Mouse (Mus musculus) liver, embryonic 15.5 days (tissue): ENCODE results near the gene Agap1. TPM values are rescaled to one million over a fixed set of nuclear protein-coding genes. Genes with fewer than 3 reads are reported as not detected.

Experiments
- ATAC-seq: fragments of 200-750 bp; cut with Nextera tagmentation; 2 replicates; pipeline ENCODE4 v1.8.0; 2017; ENCODE audit warnings: moderate number of reproducible peaks, mild to moderate bottlenecking, moderate library complexity; ENCODE audit not compliant: insufficient read depth
- H3K27ac ChIP-seq: fragments of 300-500 bp; sonication (generic); replicated peaks from 2 replicates; pipeline ENCODE4 v1.5.1; 2015; ENCODE audit warnings: mild to moderate bottlenecking, inconsistent platforms
- H3K27me3 ChIP-seq: fragments of 300-500 bp; sonication (generic); 2 replicates; pipeline ENCODE4 v1.6.1; 2015; ENCODE audit warnings: mild to moderate bottlenecking, inconsistent platforms
- H3K36me3 ChIP-seq: fragments of 300-500 bp; sonication (generic); replicated peaks from 2 replicates; pipeline ENCODE4 v1.6.1; 2015; ENCODE audit warnings: moderate library complexity, mild to moderate bottlenecking, inconsistent platforms
- H3K4me1 ChIP-seq: fragments of 300-500 bp; sonication (generic); replicated peaks from 2 replicates; pipeline ENCODE4 v1.6.1; 2015; ENCODE audit warnings: inconsistent platforms
- H3K4me2 ChIP-seq: fragments of 300-500 bp; sonication (generic); 2 replicates; pipeline ENCODE4 v1.6.1; 2015; ENCODE audit warnings: moderate library complexity, mild to moderate bottlenecking, inconsistent platforms
- H3K4me3 ChIP-seq: fragments of 300-500 bp; sonication (generic); replicated peaks from 2 replicates; pipeline ENCODE4 v1.5.1; 2015; ENCODE audit warnings: mild to moderate bottlenecking, inconsistent platforms
- H3K9ac ChIP-seq: fragments of 300-500 bp; sonication (generic); 2 replicates; pipeline ENCODE4 v1.6.1; 2015; ENCODE audit warnings: moderate library complexity, mild to moderate bottlenecking, inconsistent platforms
- H3K9me3 ChIP-seq: fragments of 300-500 bp; sonication (generic); replicated peaks from 2 replicates; pipeline ENCODE4 v1.6.1; 2016; ENCODE audit warnings: inconsistent platforms
- whole genome bisulfite sequencing: fragments of 180-500 bp; shearing (Covaris S2); methylation state at CpG from one replicate; pipeline ENCODE4 v1.1.7; 2015; ENCODE audit warnings: mixed read lengths; ENCODE audit not compliant: insufficient replicate concordance; 5-methylcytosine and 5-hydroxymethylcytosine counted together
- polyA plus RNA-seq: library from polyadenylated mRNA; unstranded; fragments of >200 nt; fragmentation: Nextera tagmentation; extraction: Ambion mirVana; gene quantifications from 2 replicates; pipeline ENCODE4 v1.2.1, GENCODE M21; 2015

Agap1 gene
- polyA plus RNA-seq, 1 experiment from 2014 or later: 1.3 TPM

DNA sequence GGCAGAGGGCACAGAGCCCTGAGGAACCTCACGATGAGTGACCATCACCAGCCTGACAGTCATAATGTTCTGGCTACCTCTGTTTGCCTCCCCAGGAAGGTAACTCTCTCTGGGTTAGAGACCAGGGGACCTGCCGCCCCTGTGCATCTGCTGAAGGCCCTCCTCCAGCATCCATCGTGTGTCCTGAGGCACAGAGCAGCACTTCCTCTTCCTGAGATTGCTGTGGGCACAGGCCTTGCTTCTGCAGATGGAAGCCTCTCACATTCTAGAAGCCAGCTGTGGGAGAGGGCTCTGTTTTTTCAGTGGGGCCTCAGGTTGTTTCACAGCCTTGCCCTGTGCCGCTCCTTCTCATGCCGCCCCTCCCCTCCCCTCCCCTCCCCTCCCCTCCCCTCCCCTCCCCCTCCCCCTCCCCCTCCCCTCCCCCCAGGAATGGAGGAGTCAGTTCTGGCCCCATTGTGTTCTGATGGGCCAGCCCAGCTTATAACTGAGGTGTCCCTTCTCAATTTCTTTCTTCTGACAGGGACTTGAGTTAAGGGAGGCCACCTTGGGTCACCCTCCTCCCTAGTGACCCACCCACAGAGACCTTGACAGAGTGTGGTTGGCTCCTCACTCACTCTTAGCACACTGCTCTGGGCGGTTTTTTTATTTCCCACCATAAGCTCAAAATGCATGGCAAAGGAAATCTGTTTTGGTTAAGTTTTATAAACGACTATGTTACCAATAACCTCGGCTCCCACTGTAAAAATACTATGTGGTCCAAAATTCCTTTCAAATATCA lies 166.6 kb downstream of the Agap1 start:
- H3K9me3 ChIP-seq: no peaks in the 10 kb centered on the region
- H3K27ac ChIP-seq: no peak overlapping the region
- 39% methylated on average over 8 of the region's 8 CpGs for WGBS
- H3K4me3 ChIP-seq: no peak overlapping the region
- no peaks in the 10 kb centered on the region for H3K36me3 ChIP-seq
- H3K27me3 ChIP-seq: no peaks in the 10 kb centered on the region
- H3K9ac ChIP-seq: no peak overlapping the region
- H3K4me1 ChIP-seq: no peaks in the 10 kb centered on the region
- no peak for ATAC-seq
- H3K4me2 ChIP-seq: no peak overlapping the region

- no peak for ATAC-seq
- no peak overlapping the region for H3K9ac ChIP-seq
- no peak overlapping the region for H3K4me2 ChIP-seq
- no peaks in the 10 kb centered on the region for H3K4me1 ChIP-seq
- no peaks in the 10 kb centered on the region for H3K36me3 ChIP-seq
- H3K27ac ChIP-seq: no peak overlapping the region
- H3K9me3 ChIP-seq: no peaks in the 10 kb centered on the region
- H3K4me3 ChIP-seq: no peak overlapping the region
- H3K27me3 ChIP-seq: no peaks in the 10 kb centered on the region
- WGBS: 64% methylated on average over 8 of the region's 8 CpGs
Measured at GRCm38 (mm10) chr1:89621952-89622351, 167.3 kb downstream of the Agap1 start.

DNA sequence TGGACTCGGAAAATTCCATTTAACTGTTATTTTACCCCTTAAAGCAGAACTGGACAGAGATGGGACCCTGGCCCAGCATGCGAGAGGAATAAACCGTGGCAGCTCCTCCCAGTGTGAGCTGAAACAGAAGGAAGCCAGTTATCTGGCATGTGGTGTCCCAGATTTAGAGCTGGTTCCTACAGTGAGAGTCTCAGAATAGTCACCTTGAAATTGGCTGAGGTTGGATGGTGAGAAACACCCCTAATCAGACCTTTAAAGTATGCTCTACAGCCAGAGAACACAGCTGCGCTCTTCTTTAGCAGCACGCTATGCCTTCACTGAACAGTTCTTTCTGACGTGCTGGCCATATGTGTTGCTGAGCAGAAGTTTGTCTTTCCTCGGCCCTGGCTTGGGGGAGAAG lies 168.2 kb downstream of the Agap1 start:
- H3K27ac ChIP-seq: no peak overlapping the region
- no peaks in the 10 kb centered on the region for H3K9me3 ChIP-seq
- no peaks in the 10 kb centered on the region for H3K27me3 ChIP-seq
- no peaks in the 10 kb centered on the region for H3K4me1 ChIP-seq
- no peak for ATAC-seq
- no peaks in the 10 kb centered on the region for H3K36me3 ChIP-seq
- WGBS: 70% methylated on average over 7 of the region's 7 CpGs
- H3K9ac ChIP-seq: no peak overlapping the region
- H3K4me3 ChIP-seq: no peak overlapping the region
- no peak overlapping the region for H3K4me2 ChIP-seq

GRCm38 (mm10) chr1:89625312-89625711 lies 170.7 kb downstream of the Agap1 start:
- H3K4me2 ChIP-seq: no peak overlapping the region
- no peaks in the 10 kb centered on the region for H3K27me3 ChIP-seq
- 51% methylated on average over 4 of the region's 4 CpGs for WGBS
- H3K9ac ChIP-seq: no peak overlapping the region
- ATAC-seq: no peak
- H3K9me3 ChIP-seq: no peaks in the 10 kb centered on the region
- H3K4me3 ChIP-seq: no peak overlapping the region
- H3K4me1 ChIP-seq: no peaks in the 10 kb centered on the region
- no peak overlapping the region for H3K27ac ChIP-seq
- no peaks in the 10 kb centered on the region for H3K36me3 ChIP-seq

- no peaks in the 10 kb centered on the region for H3K27me3 ChIP-seq
- H3K4me2 ChIP-seq: no peak overlapping the region
- H3K9me3 ChIP-seq: no peaks in the 10 kb centered on the region
- H3K27ac ChIP-seq: no peak overlapping the region
- H3K4me3 ChIP-seq: no peak overlapping the region
- ATAC-seq: no peak
- 78% methylated on average over 7 of the region's 7 CpGs for WGBS
- H3K9ac ChIP-seq: no peak overlapping the region
- H3K36me3 ChIP-seq: no peaks in the 10 kb centered on the region
- H3K4me1 ChIP-seq: no peaks in the 10 kb centered on the region
Measured at GRCm38 (mm10) chr1:89625967-89626366, 171.4 kb downstream of the Agap1 start.

GRCm38 (mm10) chr1:89626940-89627339 lies 172.3 kb downstream of the Agap1 start:
- ATAC-seq: no peak
- H3K27ac ChIP-seq: no peak overlapping the region
- no peak overlapping the region for H3K9ac ChIP-seq
- 73% methylated on average over 10 of the region's 10 CpGs for WGBS
- H3K4me3 ChIP-seq: no peak overlapping the region
- H3K27me3 ChIP-seq: no peaks in the 10 kb centered on the region
- H3K36me3 ChIP-seq: no peaks in the 10 kb centered on the region
- no peaks in the 10 kb centered on the region for H3K9me3 ChIP-seq
- H3K4me1 ChIP-seq: no peaks in the 10 kb centered on the region
- H3K4me2 ChIP-seq: no peak overlapping the region

- H3K4me3 ChIP-seq: no peak overlapping the region
Measured at GRCm38 (mm10) chr1:89627650-89628049, 173.0 kb downstream of the Agap1 start.

DNA sequence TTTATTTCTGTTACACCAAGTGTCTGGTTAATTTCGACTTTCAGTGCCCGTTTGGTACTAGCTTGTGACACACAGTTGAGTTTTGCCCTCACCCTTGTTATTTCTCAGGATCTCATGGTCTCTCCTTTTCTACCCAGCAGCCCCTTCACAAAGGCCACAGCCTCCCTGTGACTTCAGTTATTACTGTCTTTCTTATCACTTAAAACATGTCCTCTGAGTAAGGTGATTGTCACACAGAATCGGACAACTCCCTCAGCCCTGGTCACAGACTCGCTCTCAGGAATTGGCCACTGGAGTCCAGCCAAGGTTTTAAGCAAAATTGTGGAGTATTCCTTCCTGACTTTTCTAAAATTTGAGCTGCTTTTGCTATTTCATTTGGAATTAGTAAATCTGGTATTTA lies 176.2 kb downstream of the Agap1 start:
- no peak; the same call in 1 of the 2 replicates for ATAC-seq
- H3K9me3 ChIP-seq: no peaks in the 10 kb centered on the region
- WGBS: 37% methylated on average over 4 of the region's 4 CpGs
- H3K27me3 ChIP-seq: no peaks in the 10 kb centered on the region
- no peak overlapping the region for H3K27ac ChIP-seq
- H3K9ac ChIP-seq: no peak overlapping the region
- no peaks in the 10 kb centered on the region for H3K4me1 ChIP-seq
- no peaks in the 10 kb centered on the region for H3K36me3 ChIP-seq
- H3K4me3 ChIP-seq: no peak overlapping the region
- H3K4me2 ChIP-seq: no peak overlapping the region

More at GRCm38 (mm10) chr1:89627650-89628049, 173.0 kb downstream of the Agap1 start:
- WGBS: 52% methylated on average over 3 of the region's 3 CpGs
- H3K9ac ChIP-seq: no peak overlapping the region
- no peak overlapping the region for H3K4me2 ChIP-seq
- H3K36me3 ChIP-seq: no peaks in the 10 kb centered on the region
- no peak for ATAC-seq
- H3K27me3 ChIP-seq: no peaks in the 10 kb centered on the region
- H3K4me1 ChIP-seq: no peaks in the 10 kb centered on the region
- no peak overlapping the region for H3K27ac ChIP-seq
- H3K9me3 ChIP-seq: no peaks in the 10 kb centered on the region

- Histone ChIP-seq H3K4me3 (no peak overlapping the region), H3K4me1 (no peaks in the 10 kb centered on the region), H3K27ac (no peak overlapping the region), H3K27me3 (no peaks in the 10 kb centered on the region), H3K9me3 (no peaks in the 10 kb centered on the region), H3K4me2 (no peak overlapping the region), H3K9ac (no peak overlapping the region), H3K36me3 (no peaks in the 10 kb centered on the region)
- 16% methylated on average over 1 of the region's 1 CpGs for whole genome bisulfite sequencing
- no peak for ATAC-seq
Measured at GRCm38 (mm10) chr1:89631747-89632146, 177.1 kb downstream of the Agap1 start.

GRCm38 (mm10) chr1:89634055-89634454 lies 179.4 kb downstream of the Agap1 start:
- no peak overlapping the region for H3K4me2 ChIP-seq
- H3K27ac ChIP-seq: no peak overlapping the region
- no peak overlapping the region for H3K4me3 ChIP-seq
- no peaks in the 10 kb centered on the region for H3K4me1 ChIP-seq
- no peaks in the 10 kb centered on the region for H3K9me3 ChIP-seq
- ATAC-seq: no peak
- no peaks in the 10 kb centered on the region; the same call in 1 of the 2 replicates for H3K36me3 ChIP-seq
- no peak overlapping the region for H3K9ac ChIP-seq
- H3K27me3 ChIP-seq: no peaks in the 10 kb centered on the region
- WGBS: 68% methylated on average over 14 of the region's 14 CpGs

DNA sequence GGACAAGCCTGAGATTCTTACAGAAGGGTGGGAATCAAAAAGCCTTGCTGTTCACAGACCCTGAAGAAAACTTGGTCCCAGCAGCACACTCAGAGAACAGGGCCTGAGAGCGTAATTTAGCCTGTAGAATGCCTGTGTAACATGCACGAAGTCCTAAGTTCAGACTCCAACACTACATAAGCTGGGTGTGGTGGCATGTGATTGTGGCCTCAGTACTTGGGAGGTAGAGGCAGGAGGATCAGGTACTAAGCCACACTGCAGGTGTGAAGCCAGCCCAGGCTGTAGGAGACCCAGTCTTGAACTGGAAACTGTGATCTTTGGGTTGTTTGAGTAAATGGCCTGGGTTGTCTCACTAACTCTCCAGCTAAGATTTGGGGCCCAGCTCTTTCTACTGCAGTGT lies 180.5 kb downstream of the Agap1 start:
- Histone ChIP-seq H3K36me3 (no peaks in the 10 kb centered on the region; the same call in 1 of the 2 replicates), H3K9me3 (no peaks in the 10 kb centered on the region), H3K27ac (no peak overlapping the region), H3K4me3 (no peak overlapping the region), H3K27me3 (no peaks in the 10 kb centered on the region), H3K4me2 (no peak overlapping the region), H3K9ac (no peak overlapping the region), H3K4me1 (no peaks in the 10 kb centered on the region)
- WGBS: 69% methylated on average over 2 of the region's 2 CpGs
- no peak for ATAC-seq

DNA sequence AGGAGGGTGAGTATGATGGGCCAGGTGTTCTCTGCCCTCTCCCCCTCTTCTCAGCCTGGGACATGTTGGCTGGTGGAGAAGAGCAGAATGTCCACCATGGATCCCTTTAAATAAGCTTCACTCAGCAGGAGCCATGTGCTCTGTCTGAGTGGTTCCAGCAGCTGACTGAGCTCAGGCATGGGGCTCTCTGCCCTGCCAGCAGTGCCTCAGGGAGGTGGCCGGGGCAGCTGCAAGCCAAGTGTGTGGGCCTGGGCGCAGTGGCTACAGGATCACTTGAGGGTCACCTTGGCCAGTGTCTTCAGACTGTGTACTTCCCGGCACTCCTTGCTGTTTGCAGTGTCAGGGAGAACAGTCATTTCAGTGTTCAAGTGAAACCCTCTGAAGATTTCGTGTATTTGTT lies 183.1 kb downstream of the Agap1 start:
- no peaks in the 10 kb centered on the region for H3K9me3 ChIP-seq
- no peaks in the 10 kb centered on the region; the same call in 1 of the 2 replicates for H3K36me3 ChIP-seq
- ATAC-seq: no peak
- no peak overlapping the region for H3K4me3 ChIP-seq
- no peaks in the 10 kb centered on the region for H3K27me3 ChIP-seq
- H3K9ac ChIP-seq: no peak overlapping the region
- no peaks in the 10 kb centered on the region for H3K4me1 ChIP-seq
- no peak overlapping the region for H3K27ac ChIP-seq
- WGBS: 79% methylated on average over 4 of the region's 4 CpGs
- H3K4me2 ChIP-seq: no peak overlapping the region
